Mouse (Mus musculus) right cerebral cortex, postnatal 25 days (tissue): Measurements from ENCODE around the gene Cel.

ENCODE experiments used
- DNase-seq: peaks from one replicate; pipeline ENCODE4 v3.0.0; 2022

Cel gene

GRCm38 (mm10) chr2:28563303-28563702 is at the start of gene Cel:
Cel (minus strand) TSS chr2:28563403.
- no peak for DNase-seq

- no peak for DNase-seq
Measured at GRCm38 (mm10) chr2:28612436-28613063, 49.3 kb upstream of the Cel start.

GRCm38 (mm10) chr2:28611407-28611787 is 48.2 kb upstream of the Cel start:
- DNase-seq = no peak

GRCm38 (mm10) chr2:28610716-28611406 is 47.7 kb upstream of the Cel start:
- no peak for DNase-seq

GRCm38 (mm10) chr2:28609851-28610250 is 46.6 kb upstream of the Cel start:
- DNase-seq = no peak

GRCm38 (mm10) chr2:28607341-28608165 is 44.4 kb upstream of the Cel start:
- no peak for DNase-seq

- DNase-seq = no peak
Measured at GRCm38 (mm10) chr2:28606601-28607340, 43.6 kb upstream of the Cel start.

GRCm38 (mm10) chr2:28605789-28606541 is 42.8 kb upstream of the Cel start:
- no peak for DNase-seq

GRCm38 (mm10) chr2:28603542-28603941 is 40.3 kb upstream of the Cel start:
- DNase-seq = no peak

- no peak for DNase-seq
Measured at GRCm38 (mm10) chr2:28601720-28602590, 38.8 kb upstream of the Cel start.

- DNase-seq = no peak
Measured at GRCm38 (mm10) chr2:28599569-28599900, 36.3 kb upstream of the Cel start.

- no peak for DNase-seq
Measured at GRCm38 (mm10) chr2:28598692-28599568, 35.7 kb upstream of the Cel start.

- no peak for DNase-seq
Measured at GRCm38 (mm10) chr2:28597733-28598547, 34.7 kb upstream of the Cel start.

- no peak for DNase-seq
Measured at GRCm38 (mm10) chr2:28596998-28597397, 33.8 kb upstream of the Cel start.

GRCm38 (mm10) chr2:28596021-28596420 is 32.8 kb upstream of the Cel start:
- DNase-seq = no peak

GRCm38 (mm10) chr2:28592809-28593208 is 29.6 kb upstream of the Cel start:
- DNase-seq = no peak

- DNase-seq = no peak
Measured at GRCm38 (mm10) chr2:28591479-28591878, 28.3 kb upstream of the Cel start.

- no peak for DNase-seq
Measured at GRCm38 (mm10) chr2:28588574-28588973, 25.4 kb upstream of the Cel start.

- no peak for DNase-seq
Measured at GRCm38 (mm10) chr2:28585730-28586129, 22.5 kb upstream of the Cel start.
